Mouse (Mus musculus): ENCODE measurements around the gene Fchsd2.

DNA sequence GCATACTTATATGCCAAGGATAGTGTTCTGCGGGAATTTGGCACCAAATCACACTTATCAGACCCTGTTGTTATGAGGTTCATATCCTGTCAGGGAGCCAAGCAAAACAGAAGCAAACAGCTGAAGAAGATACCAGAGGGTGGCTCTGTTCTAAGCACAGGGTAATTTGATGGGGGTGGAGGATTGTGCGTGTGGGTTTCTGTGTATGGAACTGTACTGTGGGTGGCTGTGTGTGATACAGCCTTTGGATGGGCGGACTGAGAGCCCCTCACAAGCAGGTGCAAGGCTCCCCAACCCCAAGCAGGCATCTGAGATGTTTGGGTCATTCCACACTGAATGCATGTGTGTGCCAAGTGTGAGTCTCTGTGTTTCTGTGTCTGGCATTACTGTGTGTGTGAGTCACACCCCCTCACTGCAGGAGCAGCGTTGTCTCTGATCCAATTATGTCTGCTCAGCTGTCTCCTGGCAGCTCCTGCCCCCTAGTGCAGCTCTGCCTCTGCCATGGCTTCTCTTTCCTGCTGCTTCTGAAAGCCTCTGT lies 236.0 kb downstream of the Fchsd2 start:
- TF ChIP-seq GATA1 (IDR thresholded peaks at IDR 0.05; ENCODE audit: borderline replicate concordance, low read length): no peak
- TF ChIP-seq FLI1 (IDR thresholded peaks at IDR 0.05; ENCODE audit: low read length): no peak
